Mouse (Mus musculus): ENCODE measurements around the gene Stard3. TPM values are rescaled to one million over a fixed set of nuclear protein-coding genes. Genes with fewer than 3 reads are reported as not detected.

The Stard3 gene
- total and polyA plus RNA-seq, 3 experiments, result 31.7 to 39.6 (median 33.9) TPM

GRCm38 (mm10) chr11:98385638-98386585 lies 27.7 kb downstream of the Stard3 start, which contains the start of gene Pnmt:
Gene Pnmt (plus strand): TSS chr11:98386450.
- no peak for DNase-seq (ENCODE audit: extremely low read depth)
- peaks cover 0 to 20% of the 10 kb centered on the region in 2 experiments for H3K36me3 ChIP-seq (replicated peaks in 1 of 2; ENCODE audit: control insufficient read depth in 1 of 2, insufficient read depth in 1 of 2, low read length in 1 of 2)
- TF ChIP-seq BHLHE40 (IDR thresholded peaks at IDR 0.05; ENCODE audit: low read depth, low read length), result no peak
- no peak for TF ChIP-seq ETS1 (conservative IDR thresholded peaks at IDR 0.05; ENCODE audit: low read depth, low read length)
- TF ChIP-seq USF1 (IDR thresholded peaks at IDR 0.05; ENCODE audit: low read depth, low read length), result no peak
- no peak for TF ChIP-seq RCOR1 (conservative IDR thresholded peaks at IDR 0.05; ENCODE audit: low read depth, low read length)
- no peak within 1 kb of the TSS for H3K4me2 ChIP-seq (ENCODE audit: insufficient read depth, low read depth, poor library complexity, severe bottlenecking)
- H3K79me2 ChIP-seq (replicated peaks; ENCODE audit: control insufficient read depth, extremely low read depth, insufficient read depth, poor library complexity, severe bottlenecking), result no peaks in the 10 kb centered on the region
- no peak within 1 kb of the TSS for H3K9ac ChIP-seq (ENCODE audit: insufficient read depth, low read depth)
- peaks cover 0 to 20% of the 10 kb centered on the region in 2 experiments; a peak in 2 of 4 replicates for H3K4me1 ChIP-seq (ENCODE audit: control insufficient read depth in 1 of 2, insufficient read depth in 2 of 2)
- H3K27me3 ChIP-seq (replicated peaks), result peaks cover 7% of the 10 kb centered on the region
- no peaks in the 10 kb centered on the region for H3K9me3 ChIP-seq (replicated peaks; ENCODE audit: low read length)
- H3K27ac ChIP-seq (ENCODE audit: insufficient read depth, low read depth), result no peak within 1 kb of the TSS
- dilution Hi-C loops (cut with MboI; ENCODE audit: extremely low pct_ligation_motif_present, extremely low pct_unique_long_range_greater_than_20kb, low sequenced_read_pairs) (no loop called here), in situ Hi-C loops (cut with MboI; ENCODE audit: low pct_ligation_motif_present, low pct_unique_long_range_greater_than_20kb, low sequenced_read_pairs) (no loop called here)
- H3K4me3 ChIP-seq (replicated peaks in 1 of 3; ENCODE audit: low read depth in 2 of 3, low read length in 2 of 3, poor library complexity in 1 of 3), result no peak within 1 kb of the TSS

GRCm38 (mm10) chr11:98386596-98386995 lies 28.4 kb downstream of the Stard3 start:
- no peak overlapping the region for H3K27ac ChIP-seq (ENCODE audit: insufficient read depth, low read depth)
- no peaks in the 10 kb centered on the region for H3K9me3 ChIP-seq (replicated peaks; ENCODE audit: low read length)
- dilution Hi-C loops (cut with MboI; ENCODE audit: extremely low pct_ligation_motif_present, extremely low pct_unique_long_range_greater_than_20kb, low sequenced_read_pairs) (no loop called here), in situ Hi-C loops (cut with MboI; ENCODE audit: low pct_ligation_motif_present, low pct_unique_long_range_greater_than_20kb, low sequenced_read_pairs) (no loop called here)
- no peak overlapping the region for H3K4me2 ChIP-seq (ENCODE audit: insufficient read depth, low read depth, poor library complexity, severe bottlenecking)
- no peak overlapping the region for H3K9ac ChIP-seq (ENCODE audit: insufficient read depth, low read depth)
- no peaks in the 10 kb centered on the region for H3K79me2 ChIP-seq (replicated peaks; ENCODE audit: control insufficient read depth, extremely low read depth, insufficient read depth, poor library complexity, severe bottlenecking)
- DNase-seq (ENCODE audit: extremely low read depth), result no peak
- no peak overlapping the region for H3K4me3 ChIP-seq (replicated peaks in 1 of 3; ENCODE audit: low read depth in 2 of 3, low read length in 2 of 3, poor library complexity in 1 of 3)
- TF ChIP-seq ZNF384 (IDR thresholded peaks at IDR 0.05; ENCODE audit: low read depth, low read length) (no peak), ELF1 (IDR thresholded peaks at IDR 0.05; ENCODE audit: low read depth, low read length) (no peak), E2F4 (IDR thresholded peaks at IDR 0.05; ENCODE audit: insufficient replicate concordance, low read depth, low read length) (no peak), TBP (conservative IDR thresholded peaks at IDR 0.05; ENCODE audit: low read depth, low read length) (no peak), USF1 (IDR thresholded peaks at IDR 0.05; ENCODE audit: low read depth, low read length) (no peak), MAX (IDR thresholded peaks at IDR 0.05; ENCODE audit: low read length) (no peak), NELFE (IDR thresholded peaks at IDR 0.05; ENCODE audit: low read depth, low read length) (no peak), JUN (IDR thresholded peaks at IDR 0.05; ENCODE audit: insufficient read depth, low read depth, low read length) (no peak), BHLHE40 (IDR thresholded peaks at IDR 0.05; ENCODE audit: low read depth, low read length) (no peak), CTCF (conservative IDR thresholded peaks at IDR 0.05 in 1 of 2, IDR thresholded peaks at IDR 0.05 in 1 of 2; ENCODE audit: low read depth in 2 of 2, low read length in 2 of 2) (no peak), ZC3H11A (IDR thresholded peaks at IDR 0.05; ENCODE audit: low read depth, low read length) (no peak), TCF12 (IDR thresholded peaks at IDR 0.05; ENCODE audit: low read depth, low read length) (no peak), MXI1 (IDR thresholded peaks at IDR 0.05; ENCODE audit: low read depth, low read length) (no peak), CHD1 (IDR thresholded peaks at IDR 0.05; ENCODE audit: low read depth, low read length) (no peak), MYC (IDR thresholded peaks at IDR 0.05; ENCODE audit: low read depth, low read length) (no peak), USF2 (conservative IDR thresholded peaks at IDR 0.05; ENCODE audit: low read depth, low read length) (no peak), GABPA (IDR thresholded peaks at IDR 0.05; ENCODE audit: insufficient replicate concordance, low read depth, low read length) (no peak), RCOR1 (conservative IDR thresholded peaks at IDR 0.05; ENCODE audit: low read depth, low read length) (no peak)
- H3K4me1 ChIP-seq (ENCODE audit: control insufficient read depth in 1 of 2, insufficient read depth in 2 of 2), result peaks cover 0 to 25% of the 10 kb centered on the region in 2 experiments; a peak in 2 of 4 replicates
- peaks cover 7% of the 10 kb centered on the region for H3K27me3 ChIP-seq (replicated peaks)
- peaks cover 0 to 17% of the 10 kb centered on the region in 2 experiments for H3K36me3 ChIP-seq (replicated peaks in 1 of 2; ENCODE audit: control insufficient read depth in 1 of 2, insufficient read depth in 1 of 2, low read length in 1 of 2)

Measured in CH12.LX (cell line).